Mouse (Mus musculus): Measurements from ENCODE around the gene Vegfa. TPM values are rescaled to one million over a fixed set of nuclear protein-coding genes. Genes with fewer than 3 reads are reported as not detected.
A peak's percentile ranks its signal among the peaks of the same experiment; 100 is the strongest.

Vegfa gene
- total and polyA plus RNA-seq, 2 experiments, result 120 to 288 TPM

- Histone ChIP-seq H3K4me3 (ENCODE audit: insufficient read depth, low read depth, low read length) (no peak overlapping the region), H3K9ac (ENCODE audit: low read depth, low read length) (peak overlapping the region; percentile 5; the same call in 1 of the 2 replicates), H3K4me1 (ENCODE audit: control insufficient read depth, insufficient read depth, low read length) (peaks cover 23% of the 10 kb centered on the region), H3K27ac (replicated peaks; ENCODE audit: insufficient read depth, low read depth, low read length) (peak overlapping the region; percentile 44), H3K79me2 (ENCODE audit: control insufficient read depth, insufficient read depth, low read length) (peaks cover 3% of the 10 kb centered on the region; the same call in 1 of the 2 replicates), H3K36me3 (ENCODE audit: control insufficient read depth, insufficient read depth, low read length) (peaks cover 36% of the 10 kb centered on the region), H3K27me3 (ENCODE audit: control insufficient read depth, insufficient read depth, low read length) (no peaks in the 10 kb centered on the region)
- WGBS, result 49% methylated on average over 24 of the region's 24 CpGs
- TF ChIP-seq POLR2A (IDR thresholded peaks at IDR 0.05; ENCODE audit: extremely low read depth, insufficient read depth, low read length) (no peak), CTCF (IDR thresholded peaks at IDR 0.05; ENCODE audit: low read depth, low read length) (no peak)
- DNase-seq (ENCODE audit: extremely low read depth, low read depth, low spot score), result peak; percentile 86
Observed at GRCm38 (mm10) chr17:46017946-46018735, 14.0 kb downstream of the Vegfa start.

GRCm38 (mm10) chr17:46016617-46017016 lies 15.6 kb downstream of the Vegfa start:
- Histone ChIP-seq H3K27me3 (ENCODE audit: control insufficient read depth, insufficient read depth, low read length) (no peaks in the 10 kb centered on the region), H3K36me3 (ENCODE audit: control insufficient read depth, insufficient read depth, low read length) (peaks cover 26% of the 10 kb centered on the region), H3K9ac (ENCODE audit: low read depth, low read length) (no peak overlapping the region), H3K4me3 (ENCODE audit: insufficient read depth, low read depth, low read length) (no peak overlapping the region), H3K27ac (replicated peaks; ENCODE audit: insufficient read depth, low read depth, low read length) (peak overlapping the region; percentile 60), H3K79me2 (ENCODE audit: control insufficient read depth, insufficient read depth, low read length) (peaks cover under 1% of the 10 kb centered on the region; the same call in 1 of the 2 replicates), H3K4me1 (ENCODE audit: control insufficient read depth, insufficient read depth, low read length) (peaks cover 23% of the 10 kb centered on the region)
- WGBS, result 80% methylated on average over 5 of the region's 5 CpGs
- no peak for TF ChIP-seq POLR2A (IDR thresholded peaks at IDR 0.05; ENCODE audit: extremely low read depth, insufficient read depth, low read length)
- TF ChIP-seq CTCF (IDR thresholded peaks at IDR 0.05; ENCODE audit: low read depth, low read length), result no peak
- DNase-seq (ENCODE audit: extremely low read depth, low read depth, low spot score), result no peak

- peaks cover 20% of the 10 kb centered on the region for H3K4me1 ChIP-seq (ENCODE audit: control insufficient read depth, insufficient read depth, low read length)
- H3K27ac ChIP-seq (replicated peaks; ENCODE audit: insufficient read depth, low read depth, low read length), result peak overlapping the region; percentile 71
- no peaks in the 10 kb centered on the region for H3K27me3 ChIP-seq (ENCODE audit: control insufficient read depth, insufficient read depth, low read length)
- TF ChIP-seq CTCF (IDR thresholded peaks at IDR 0.05; ENCODE audit: low read depth, low read length) (no peak), POLR2A (IDR thresholded peaks at IDR 0.05; ENCODE audit: extremely low read depth, insufficient read depth, low read length) (no peak)
- H3K36me3 ChIP-seq (ENCODE audit: control insufficient read depth, insufficient read depth, low read length), result peaks cover 21% of the 10 kb centered on the region
- H3K4me3 ChIP-seq (ENCODE audit: insufficient read depth, low read depth, low read length), result no peak overlapping the region
- whole genome bisulfite sequencing, result 43% methylated on average over 6 of the region's 6 CpGs
- H3K9ac ChIP-seq (ENCODE audit: low read depth, low read length), result no peak overlapping the region
- DNase-seq (ENCODE audit: extremely low read depth, low read depth, low spot score), result peak; percentile 98
- H3K79me2 ChIP-seq (ENCODE audit: control insufficient read depth, insufficient read depth, low read length), result no peaks in the 10 kb centered on the region
Observed at GRCm38 (mm10) chr17:46015967-46016366, 16.2 kb downstream of the Vegfa start.

GRCm38 (mm10) chr17:46014935-46015334 lies 17.2 kb downstream of the Vegfa start:
- H3K27ac ChIP-seq (replicated peaks; ENCODE audit: insufficient read depth, low read depth, low read length), result no peak overlapping the region
- peaks cover 11% of the 10 kb centered on the region for H3K36me3 ChIP-seq (ENCODE audit: control insufficient read depth, insufficient read depth, low read length)
- no peaks in the 10 kb centered on the region for H3K79me2 ChIP-seq (ENCODE audit: control insufficient read depth, insufficient read depth, low read length)
- DNase-seq (ENCODE audit: extremely low read depth, low read depth, low spot score), result peak; percentile 49
- WGBS, result 19% methylated on average over 2 of the region's 2 CpGs
- TF ChIP-seq POLR2A (IDR thresholded peaks at IDR 0.05; ENCODE audit: extremely low read depth, insufficient read depth, low read length) (no peak), CTCF (IDR thresholded peaks at IDR 0.05; ENCODE audit: low read depth, low read length) (no peak)
- H3K4me1 ChIP-seq (ENCODE audit: control insufficient read depth, insufficient read depth, low read length), result peaks cover 17% of the 10 kb centered on the region
- H3K9ac ChIP-seq (ENCODE audit: low read depth, low read length), result no peak overlapping the region
- no peak overlapping the region for H3K4me3 ChIP-seq (ENCODE audit: insufficient read depth, low read depth, low read length)
- no peaks in the 10 kb centered on the region for H3K27me3 ChIP-seq (ENCODE audit: control insufficient read depth, insufficient read depth, low read length)

- Histone ChIP-seq H3K27ac (replicated peaks; ENCODE audit: insufficient read depth, low read depth, low read length) (no peak overlapping the region), H3K4me1 (ENCODE audit: control insufficient read depth, insufficient read depth, low read length) (peaks cover 10% of the 10 kb centered on the region), H3K36me3 (ENCODE audit: control insufficient read depth, insufficient read depth, low read length) (peaks cover 7% of the 10 kb centered on the region; the same call in 1 of the 2 replicates), H3K9ac (ENCODE audit: low read depth, low read length) (no peak overlapping the region), H3K79me2 (ENCODE audit: control insufficient read depth, insufficient read depth, low read length) (no peaks in the 10 kb centered on the region), H3K4me3 (ENCODE audit: insufficient read depth, low read depth, low read length) (no peak overlapping the region), H3K27me3 (ENCODE audit: control insufficient read depth, insufficient read depth, low read length) (no peaks in the 10 kb centered on the region)
- no peak for DNase-seq (ENCODE audit: extremely low read depth, low read depth, low spot score)
- 73% methylated on average over 15 of the region's 15 CpGs for WGBS
- no peak for TF ChIP-seq CTCF (IDR thresholded peaks at IDR 0.05; ENCODE audit: low read depth, low read length)
- no peak for TF ChIP-seq POLR2A (IDR thresholded peaks at IDR 0.05; ENCODE audit: extremely low read depth, insufficient read depth, low read length)
Observed at GRCm38 (mm10) chr17:46013549-46013948, 18.6 kb downstream of the Vegfa start.

GRCm38 (mm10) chr17:46012211-46012610 lies 20.0 kb downstream of the Vegfa start:
- Histone ChIP-seq H3K4me1 (ENCODE audit: control insufficient read depth, insufficient read depth, low read length) (peaks cover 8% of the 10 kb centered on the region), H3K79me2 (ENCODE audit: control insufficient read depth, insufficient read depth, low read length) (no peaks in the 10 kb centered on the region), H3K27ac (replicated peaks; ENCODE audit: insufficient read depth, low read depth, low read length) (no peak overlapping the region), H3K36me3 (ENCODE audit: control insufficient read depth, insufficient read depth, low read length) (no peaks in the 10 kb centered on the region), H3K27me3 (ENCODE audit: control insufficient read depth, insufficient read depth, low read length) (no peaks in the 10 kb centered on the region), H3K4me3 (ENCODE audit: insufficient read depth, low read depth, low read length) (no peak overlapping the region), H3K9ac (ENCODE audit: low read depth, low read length) (no peak overlapping the region)
- no peak for DNase-seq (ENCODE audit: extremely low read depth, low read depth, low spot score)
- WGBS, result 33% methylated on average over 8 of the region's 8 CpGs
- TF ChIP-seq CTCF (IDR thresholded peaks at IDR 0.05; ENCODE audit: low read depth, low read length) (no peak), POLR2A (IDR thresholded peaks at IDR 0.05; ENCODE audit: extremely low read depth, insufficient read depth, low read length) (no peak)

All from liver, adult 2 months (tissue).